Mouse (Mus musculus): ENCODE measurements around the gene Cdk6.

Cdk6 gene

GRCm38 (mm10) chr5:3574825-3575224 is 233.5 kb downstream of the Cdk6 start:
- DNase-seq (ENCODE audit: low read depth): no peak

- no peak for DNase-seq (ENCODE audit: low read depth)
These were observed 236.7 kb downstream of the Cdk6 start for GRCm38 (mm10) chr5:3577939-3578338.

GRCm38 (mm10) chr5:3579066-3579465 is 237.8 kb downstream of the Cdk6 start:
- no peak for DNase-seq (ENCODE audit: low read depth)
